Mouse (Mus musculus): ENCODE results near the gene Agtr2. TPM values are rescaled to one million over a fixed set of nuclear protein-coding genes. Genes with fewer than 3 reads are reported as not detected.

Agtr2 gene
- polyA plus RNA-seq (2014; fragmentation: Illumina TruSeq; extraction: RNeasy Lipid Tissue Mini Kit (QIAGEN cat#74804); ENCODE audit: low read depth, low replicate concordance): 1.2 TPM

DNA sequence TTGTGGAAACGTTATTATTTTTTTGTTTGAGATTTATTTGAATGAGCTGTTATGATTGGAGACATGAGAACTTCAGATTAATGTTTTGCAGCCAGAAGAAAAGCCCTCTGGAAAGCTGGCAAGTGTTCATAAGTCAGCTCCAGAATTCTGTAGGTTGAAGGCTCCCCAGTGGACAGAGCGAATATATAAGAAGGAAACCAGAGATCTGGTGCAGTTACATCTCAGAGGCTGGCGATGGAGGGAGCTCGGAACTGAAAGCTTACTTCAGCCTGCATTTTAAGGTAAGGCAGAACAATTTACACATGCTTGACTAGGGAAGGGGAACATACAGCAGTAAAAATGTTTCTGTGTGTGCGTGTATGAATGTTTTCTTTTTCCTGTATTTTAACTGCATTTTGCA lies at the start of gene Agtr2:
TSS of gene Agtr2 (plus strand) at position 131 of the 400 bp plus-strand sequence.

Other genes with a start within 250 kb of the Agtr2 start
- 1,756 TPM for gene Slc6a14, start 230.4 kb downstream of the Agtr2 start, polyA plus RNA-seq (2014; fragmentation: Illumina TruSeq; extraction: RNeasy Lipid Tissue Mini Kit (QIAGEN cat#74804); ENCODE audit: low read depth, low replicate concordance)

Measured in sigmoid colon, adult 10 weeks (tissue).